Mouse (Mus musculus): ENCODE results near the gene Cdc20b. TPM values are rescaled to one million over a fixed set of nuclear protein-coding genes. Genes with fewer than 3 reads are reported as not detected.

Cdc20b gene
- 0.14 and 0.79 TPM in 2 replicates for polyA plus RNA-seq (2015; fragmentation: Nextera tagmentation; extraction: Ambion mirVana)

- H3K27me3 ChIP-seq, result peaks cover 47% of the 10 kb centered on the region
- H3K4me3 ChIP-seq, result peak within 1 kb of the TSS; percentile 54
- no peak within 1 kb of the TSS for H3K27ac ChIP-seq
- H3K4me2 ChIP-seq, result peak within 1 kb of the TSS; percentile 96
- no peak for ATAC-seq (replicated peaks; ENCODE audit: insufficient number of reproducible peaks, insufficient read depth, low FRiP score, low read depth)
- H3K36me3 ChIP-seq, result no peaks in the 10 kb centered on the region
- H3K9me3 ChIP-seq (replicated peaks), result no peaks in the 10 kb centered on the region
- peak within 1 kb of the TSS; percentile 45 for H3K9ac ChIP-seq
- H3K4me1 ChIP-seq (replicated peaks), result peaks cover 30% of the 10 kb centered on the region
- WGBS, result under 1% methylated on average over 46 of the region's 46 CpGs
These were observed at the start of gene Cdc20b for GRCm38 (mm10) chr13:113034950-113035421. Gene Cdc20b (plus strand): TSS chr13:113035111.

- Histone ChIP-seq H3K9ac (no peak overlapping the region), H3K4me1 (replicated peaks) (peaks cover 40% of the 10 kb centered on the region), H3K9me3 (replicated peaks) (no peaks in the 10 kb centered on the region), H3K4me3 (no peak overlapping the region), H3K27ac (no peak overlapping the region), H3K36me3 (no peaks in the 10 kb centered on the region), H3K4me2 (no peak overlapping the region), H3K27me3 (peaks cover 73% of the 10 kb centered on the region)
- ATAC-seq (replicated peaks; ENCODE audit: insufficient number of reproducible peaks, insufficient read depth, low FRiP score, low read depth), result no peak
- 14% methylated on average over 18 of the region's 18 CpGs for WGBS
These were observed 49.1 kb upstream of the Cdc20b start for GRCm38 (mm10) chr13:112985605-112986450.

- H3K9ac ChIP-seq, result no peak overlapping the region
These were observed 48.4 kb upstream of the Cdc20b start for GRCm38 (mm10) chr13:112986451-112986950.

GRCm38 (mm10) chr13:112987532-112987943 lies 47.4 kb upstream of the Cdc20b start, which contains the start of gene Ccno:
Gene Ccno (plus strand): TSS chr13:112987802.
- peak; percentile 98 for ATAC-seq (replicated peaks; ENCODE audit: insufficient number of reproducible peaks, insufficient read depth, low FRiP score, low read depth)
- peaks cover 81% of the 10 kb centered on the region for H3K27me3 ChIP-seq
- H3K4me1 ChIP-seq (replicated peaks), result peaks cover 40% of the 10 kb centered on the region
- H3K27ac ChIP-seq, result no peak within 1 kb of the TSS
- under 1% methylated on average over 47 of the region's 47 CpGs for WGBS
- no peaks in the 10 kb centered on the region for H3K36me3 ChIP-seq
- peak within 1 kb of the TSS; percentile 56 for H3K9ac ChIP-seq
- no peaks in the 10 kb centered on the region for H3K9me3 ChIP-seq (replicated peaks)
- H3K4me2 ChIP-seq, result peak within 1 kb of the TSS; percentile 100
- peak within 1 kb of the TSS; percentile 66 for H3K4me3 ChIP-seq

More at GRCm38 (mm10) chr13:112986451-112986950, 48.4 kb upstream of the Cdc20b start:
- no peaks in the 10 kb centered on the region for H3K36me3 ChIP-seq
- H3K4me2 ChIP-seq, result peak overlapping the region; percentile 100
- H3K4me3 ChIP-seq, result peak overlapping the region; percentile 66; the same call in 1 of the 2 replicates
- H3K4me1 ChIP-seq (replicated peaks), result peaks cover 40% of the 10 kb centered on the region
- no peak for ATAC-seq (replicated peaks; ENCODE audit: insufficient number of reproducible peaks, insufficient read depth, low FRiP score, low read depth)
- WGBS, result 2% methylated on average over 17 of the region's 17 CpGs
- peaks cover 75% of the 10 kb centered on the region for H3K27me3 ChIP-seq
- H3K9me3 ChIP-seq (replicated peaks), result no peaks in the 10 kb centered on the region
- no peak overlapping the region for H3K27ac ChIP-seq

DNA sequence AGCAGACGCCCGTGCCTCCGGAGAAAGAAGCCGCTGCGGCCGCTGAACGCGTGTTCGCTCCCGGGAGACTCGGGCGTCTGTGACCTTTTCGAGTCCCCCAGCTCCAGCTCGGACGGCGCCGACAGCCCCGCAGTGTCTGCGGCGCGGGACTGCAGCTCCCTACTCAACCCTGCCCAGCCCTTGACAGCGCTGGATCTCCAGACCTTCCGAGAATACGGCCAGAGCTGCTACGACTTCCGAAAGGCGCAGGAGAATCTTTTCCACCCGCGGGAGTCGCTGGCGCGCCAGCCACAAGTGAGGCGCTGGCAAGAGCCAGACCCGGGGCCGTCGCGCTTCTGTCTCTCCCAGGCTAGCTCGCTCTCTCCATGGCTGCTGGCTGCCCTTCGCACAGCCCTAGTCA lies 46.9 kb upstream of the Cdc20b start:
- peaks cover 40% of the 10 kb centered on the region for H3K4me1 ChIP-seq (replicated peaks)
- peaks cover 84% of the 10 kb centered on the region for H3K27me3 ChIP-seq
- peak overlapping the region; percentile 66 for H3K4me3 ChIP-seq
- peak overlapping the region; percentile 100 for H3K4me2 ChIP-seq
- no peaks in the 10 kb centered on the region for H3K9me3 ChIP-seq (replicated peaks)
- ATAC-seq (replicated peaks; ENCODE audit: insufficient number of reproducible peaks, insufficient read depth, low FRiP score, low read depth), result peak; percentile 27
- no peaks in the 10 kb centered on the region for H3K36me3 ChIP-seq
- no peak overlapping the region for H3K27ac ChIP-seq
- peak overlapping the region; percentile 56 for H3K9ac ChIP-seq
- WGBS, result under 1% methylated on average over 39 of the region's 39 CpGs

DNA sequence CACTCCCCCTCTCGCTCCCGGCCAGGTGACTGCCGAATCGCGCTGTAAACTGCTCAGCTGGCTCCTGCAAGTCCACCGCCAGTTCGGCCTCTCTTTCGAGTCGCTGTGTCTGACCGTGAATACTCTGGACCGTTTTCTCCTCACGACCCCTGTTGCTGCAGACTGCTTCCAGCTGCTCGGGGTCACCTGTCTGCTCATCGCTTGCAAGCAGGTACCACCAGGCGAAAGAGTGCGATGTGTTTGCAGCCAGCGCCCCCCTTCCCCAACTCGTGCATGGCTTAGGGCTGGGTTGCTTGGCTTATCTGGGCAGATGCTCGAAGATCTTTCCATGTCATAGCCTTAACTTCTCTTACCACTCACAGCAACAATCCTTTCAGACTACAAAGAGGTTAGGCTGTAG lies 46.0 kb upstream of the Cdc20b start:
- ATAC-seq (replicated peaks; ENCODE audit: insufficient number of reproducible peaks, insufficient read depth, low FRiP score, low read depth), result no peak
- Histone ChIP-seq H3K27me3 (peaks cover 85% of the 10 kb centered on the region), H3K9me3 (replicated peaks) (no peaks in the 10 kb centered on the region), H3K4me1 (replicated peaks) (peaks cover 48% of the 10 kb centered on the region), H3K27ac (no peak overlapping the region), H3K4me3 (peak overlapping the region; percentile 66), H3K4me2 (peak overlapping the region; percentile 100), H3K36me3 (no peaks in the 10 kb centered on the region), H3K9ac (no peak overlapping the region)
- WGBS, result 1% methylated on average over 19 of the region's 19 CpGs

GRCm38 (mm10) chr13:112989541-112989940 lies 45.4 kb upstream of the Cdc20b start:
- ATAC-seq (replicated peaks; ENCODE audit: insufficient number of reproducible peaks, insufficient read depth, low FRiP score, low read depth), result no peak
- Histone ChIP-seq H3K27me3 (peaks cover 87% of the 10 kb centered on the region), H3K9me3 (replicated peaks) (no peaks in the 10 kb centered on the region), H3K4me3 (peak overlapping the region; percentile 66), H3K27ac (no peak overlapping the region), H3K4me2 (peak overlapping the region; percentile 100), H3K36me3 (no peaks in the 10 kb centered on the region), H3K9ac (no peak overlapping the region), H3K4me1 (replicated peaks) (peaks cover 52% of the 10 kb centered on the region)
- WGBS, result under 1% methylated on average over 23 of the region's 23 CpGs

DNA sequence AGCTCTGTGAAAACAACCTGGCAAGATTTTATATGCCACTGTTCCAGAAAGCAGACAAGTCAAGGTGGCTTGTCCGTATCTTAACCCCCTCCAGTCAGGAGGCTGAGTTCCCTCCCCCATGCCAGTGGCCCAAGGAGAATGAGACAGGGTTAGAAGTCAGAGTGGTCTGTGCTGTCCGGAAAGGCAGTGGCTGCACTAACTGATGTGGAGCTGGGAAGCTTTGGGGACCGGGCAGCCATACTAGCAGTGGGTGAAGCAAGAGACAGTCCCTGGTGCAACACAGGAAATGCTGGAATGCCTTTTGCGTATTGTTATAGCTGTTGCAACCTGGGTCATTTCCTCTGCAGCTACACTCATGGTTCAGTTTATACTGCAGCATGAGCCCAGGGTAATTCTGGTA lies 44.6 kb upstream of the Cdc20b start:
- H3K4me1 ChIP-seq (replicated peaks), result peaks cover 52% of the 10 kb centered on the region
- H3K27ac ChIP-seq, result no peak overlapping the region
- no peaks in the 10 kb centered on the region for H3K9me3 ChIP-seq (replicated peaks)
- no peak overlapping the region for H3K4me2 ChIP-seq
- H3K27me3 ChIP-seq, result peaks cover 92% of the 10 kb centered on the region
- H3K9ac ChIP-seq, result no peak overlapping the region
- no peak for ATAC-seq (replicated peaks; ENCODE audit: insufficient number of reproducible peaks, insufficient read depth, low FRiP score, low read depth)
- 16% methylated on average over 4 of the region's 4 CpGs for WGBS
- no peak overlapping the region for H3K4me3 ChIP-seq
- H3K36me3 ChIP-seq, result no peaks in the 10 kb centered on the region

DNA sequence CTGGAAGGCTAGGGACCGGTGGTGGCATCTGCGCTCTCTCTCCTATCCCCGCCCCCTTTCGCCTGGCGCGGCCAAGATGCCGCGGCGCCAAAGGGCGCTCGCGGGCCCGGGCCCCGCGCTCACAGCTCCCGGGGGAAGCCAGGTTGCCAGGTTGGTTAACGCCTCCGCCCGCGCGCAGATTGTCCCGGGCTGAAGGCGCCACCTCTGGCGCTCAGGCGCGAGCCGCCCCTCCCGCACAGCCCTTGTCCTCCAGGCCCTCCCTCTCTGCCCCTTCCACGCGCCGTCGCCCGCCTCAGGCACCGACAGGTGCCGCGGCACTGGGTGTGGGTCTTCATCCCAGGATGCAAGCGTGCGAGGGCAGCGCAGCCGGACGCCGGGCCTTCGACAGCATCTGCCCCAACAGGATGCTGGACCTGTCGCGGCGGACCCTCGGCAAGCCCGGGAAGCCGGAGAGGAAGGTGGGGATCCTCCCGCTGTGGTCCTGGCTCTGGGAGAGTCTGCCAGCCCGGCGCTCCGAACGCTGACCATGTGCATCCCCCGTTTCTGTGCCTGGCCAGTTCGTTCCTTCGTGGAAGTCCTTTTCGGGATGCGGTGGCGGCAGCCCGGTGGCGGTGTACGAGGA lies 41.3 kb upstream of the Cdc20b start, which contains the start of gene Mcidas:
TSS of gene Mcidas (plus strand) at position 315 of the 622 bp plus-strand sequence.
- H3K36me3 ChIP-seq, result no peaks in the 10 kb centered on the region
- H3K27me3 ChIP-seq, result peaks cover 92% of the 10 kb centered on the region
- no peaks in the 10 kb centered on the region for H3K9me3 ChIP-seq (replicated peaks)
- H3K27ac ChIP-seq, result no peak within 1 kb of the TSS
- ATAC-seq (replicated peaks; ENCODE audit: insufficient number of reproducible peaks, insufficient read depth, low FRiP score, low read depth), result no peak
- under 1% methylated on average over 60 of the region's 63 CpGs for WGBS
- H3K9ac ChIP-seq, result no peak within 1 kb of the TSS
- peak within 1 kb of the TSS; percentile 90 for H3K4me2 ChIP-seq
- H3K4me1 ChIP-seq (replicated peaks), result peaks cover 36% of the 10 kb centered on the region
- H3K4me3 ChIP-seq, result peak within 1 kb of the TSS; percentile 50

DNA sequence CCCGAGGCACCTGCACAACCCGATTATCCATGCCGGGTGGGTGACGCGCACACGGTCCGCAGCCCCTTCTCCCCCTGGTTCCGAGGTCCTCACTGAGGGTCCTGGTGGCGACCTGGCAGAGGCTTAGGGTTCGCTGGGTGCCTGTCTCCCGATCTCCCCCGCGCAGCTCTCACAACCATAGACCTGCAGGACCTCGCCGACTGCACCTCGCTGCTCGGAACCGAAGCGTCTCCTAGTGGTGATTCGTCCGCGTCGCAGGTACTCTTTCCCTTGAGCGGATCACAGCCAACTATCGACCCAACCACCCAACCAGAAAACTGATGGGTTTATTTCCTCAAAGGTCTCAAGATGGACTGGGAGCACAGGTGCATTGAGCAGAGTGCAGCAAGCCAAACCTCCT lies 40.7 kb upstream of the Cdc20b start:
- no peak for ATAC-seq (replicated peaks; ENCODE audit: insufficient number of reproducible peaks, insufficient read depth, low FRiP score, low read depth)
- WGBS, result 1% methylated on average over 25 of the region's 25 CpGs
- Histone ChIP-seq H3K36me3 (no peaks in the 10 kb centered on the region), H3K9me3 (replicated peaks) (no peaks in the 10 kb centered on the region), H3K9ac (no peak overlapping the region), H3K27ac (no peak overlapping the region), H3K27me3 (peaks cover 92% of the 10 kb centered on the region), H3K4me1 (replicated peaks) (peaks cover 36% of the 10 kb centered on the region), H3K4me2 (peak overlapping the region; percentile 90), H3K4me3 (peak overlapping the region; percentile 50)

GRCm38 (mm10) chr13:112996407-112996806 lies 38.5 kb upstream of the Cdc20b start:
- H3K4me2 ChIP-seq, result no peak overlapping the region
- H3K27ac ChIP-seq, result no peak overlapping the region
- ATAC-seq (replicated peaks; ENCODE audit: insufficient number of reproducible peaks, insufficient read depth, low FRiP score, low read depth), result no peak
- WGBS, result 50% methylated on average over 4 of the region's 4 CpGs
- peaks cover 23% of the 10 kb centered on the region for H3K4me1 ChIP-seq (replicated peaks)
- no peak overlapping the region for H3K9ac ChIP-seq
- H3K36me3 ChIP-seq, result no peaks in the 10 kb centered on the region
- H3K9me3 ChIP-seq (replicated peaks), result no peaks in the 10 kb centered on the region
- no peak overlapping the region for H3K4me3 ChIP-seq
- H3K27me3 ChIP-seq, result peaks cover 90% of the 10 kb centered on the region

Measured in heart, embryonic 15.5 days (tissue).